Mouse (Mus musculus): ENCODE results near the gene Defb5. TPM values are rescaled to one million over a fixed set of nuclear protein-coding genes. Genes with fewer than 3 reads are reported as not detected.

Gene Defb5
- not detected in 2 replicates for polyA plus RNA-seq (2015; fragmentation: Nextera tagmentation; extraction: Ambion mirVana)

DNA sequence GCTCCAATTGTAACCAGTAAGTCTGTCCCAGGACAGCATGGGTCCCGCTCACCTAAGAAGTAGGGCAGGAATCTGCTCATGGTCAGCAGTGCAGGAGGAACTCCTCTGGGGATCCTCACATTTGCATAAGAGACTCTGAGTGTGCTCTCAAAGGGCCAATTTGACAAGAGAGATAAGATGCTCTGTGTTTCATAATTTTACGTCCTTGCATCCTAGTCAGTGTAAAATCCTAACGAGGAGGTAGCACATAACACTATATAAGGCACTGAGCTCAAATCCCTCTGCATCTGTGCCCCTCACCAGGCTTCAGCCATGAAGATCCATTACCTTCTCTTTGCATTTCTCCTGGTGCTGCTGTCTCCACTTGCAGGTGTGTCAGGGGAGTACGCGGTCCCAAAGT is at the start of gene Defb5:
TSS of gene Defb5 (plus strand) at position 301 of the 400 bp plus-strand sequence.

DNA sequence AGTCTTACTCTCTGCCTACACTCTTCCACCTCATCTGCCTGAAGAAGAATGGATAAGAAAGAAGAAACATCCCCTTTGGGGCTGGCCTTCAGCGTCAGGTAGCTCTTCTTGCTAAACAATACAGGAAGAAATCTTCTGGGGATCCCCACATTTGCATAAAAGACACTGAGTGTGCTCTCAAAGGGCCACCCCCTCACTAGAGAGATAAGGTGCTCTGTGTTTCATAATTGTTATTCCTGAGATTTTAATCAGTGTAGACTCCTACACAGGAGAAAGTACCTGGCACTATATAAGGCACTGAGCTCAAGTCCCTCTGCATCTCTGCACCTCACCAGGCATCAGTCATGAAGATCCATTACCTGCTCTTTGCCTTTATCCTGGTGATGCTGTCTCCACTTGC is 22.2 kb upstream of the Defb5 start, which contains the start of gene Defb6:
TSS of gene Defb6 (plus strand) at position 318 of the 400 bp plus-strand sequence.

DNA sequence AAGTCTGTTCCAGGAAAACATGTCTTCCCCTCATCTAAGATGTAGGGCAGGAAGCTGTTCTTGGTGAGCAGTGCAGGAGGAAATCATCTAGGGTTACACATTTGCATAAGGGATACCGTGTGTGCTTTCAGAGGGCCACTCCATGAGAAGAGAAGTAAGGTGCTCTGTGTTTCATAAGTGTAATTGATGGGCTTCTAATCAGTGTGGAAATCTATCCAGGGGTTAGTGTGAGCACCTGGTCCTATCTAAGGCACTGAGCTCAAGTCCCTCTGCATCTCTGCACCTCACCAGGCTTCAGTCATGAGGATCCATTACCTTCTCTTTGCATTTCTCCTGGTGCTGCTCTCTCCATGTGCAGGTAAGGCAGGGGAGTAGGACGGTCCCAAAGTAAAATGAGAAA is 7.8 kb upstream of the Defb5 start, which contains the start of gene Defb46:
TSS of gene Defb46 (plus strand) at position 301 of the 400 bp plus-strand sequence.

DNA sequence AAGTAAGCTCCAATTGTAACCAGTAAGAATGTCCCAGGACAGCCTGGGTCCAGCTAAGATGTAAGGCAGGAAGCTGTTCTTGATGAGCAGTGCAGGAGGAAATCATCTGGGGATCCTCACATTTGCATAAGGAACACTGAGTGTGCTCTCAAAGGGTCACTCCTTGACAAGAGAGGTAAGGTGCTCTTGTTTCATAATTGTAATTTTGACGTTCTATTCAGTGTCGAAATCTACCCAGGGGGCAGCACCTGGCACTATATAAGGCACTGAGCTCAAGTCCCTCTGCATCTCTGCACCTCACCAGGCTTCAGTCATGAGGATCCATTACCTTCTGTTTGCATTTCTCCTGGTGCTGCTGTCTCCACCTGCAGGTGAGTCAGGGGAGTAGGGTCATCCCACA is 45.7 kb downstream of the Defb5 start, which contains the start of gene Defb3:
TSS of gene Defb3 (plus strand) at position 301 of the 400 bp plus-strand sequence.

Other genes with a start within 250 kb of the Defb5 start
- gene Defb38, start 221.0 kb upstream of the Defb5 start, polyA plus RNA-seq (2015; fragmentation: Nextera tagmentation; extraction: Ambion mirVana) = not detected in 2 replicates
- not detected in 2 replicates for gene Defb39, start 182.8 kb upstream of the Defb5 start, polyA plus RNA-seq (2015; fragmentation: Nextera tagmentation; extraction: Ambion mirVana)
- not detected in 2 replicates for gene Defb12, start 132.7 kb upstream of the Defb5 start, polyA plus RNA-seq (2015; fragmentation: Nextera tagmentation; extraction: Ambion mirVana)
- gene Defb34, start 123.8 kb upstream of the Defb5 start, polyA plus RNA-seq (2015; fragmentation: Nextera tagmentation; extraction: Ambion mirVana) = not detected in 2 replicates
- not detected in 2 replicates for gene Gm45826, start 106.8 kb upstream of the Defb5 start, polyA plus RNA-seq (2015; fragmentation: Nextera tagmentation; extraction: Ambion mirVana)
- gene Defb14, start 53.2 kb upstream of the Defb5 start, polyA plus RNA-seq (2015; fragmentation: Nextera tagmentation; extraction: Ambion mirVana) = not detected in 2 replicates
- gene Defb4, start 48.9 kb upstream of the Defb5 start, polyA plus RNA-seq (2015; fragmentation: Nextera tagmentation; extraction: Ambion mirVana) = not detected in 2 replicates
- not detected in 2 replicates for gene Defb6, start 22.1 kb upstream of the Defb5 start, polyA plus RNA-seq (2015; fragmentation: Nextera tagmentation; extraction: Ambion mirVana)
- gene Defb46, start 7.7 kb upstream of the Defb5 start, polyA plus RNA-seq (2015; fragmentation: Nextera tagmentation; extraction: Ambion mirVana) = not detected in 2 replicates
- not detected in 2 replicates for gene Defb3, start 45.8 kb downstream of the Defb5 start, polyA plus RNA-seq (2015; fragmentation: Nextera tagmentation; extraction: Ambion mirVana)
- not detected in 2 replicates for gene Defb8, start 200.0 kb downstream of the Defb5 start, polyA plus RNA-seq (2015; fragmentation: Nextera tagmentation; extraction: Ambion mirVana)
- gene Defb7, start 247.5 kb downstream of the Defb5 start, polyA plus RNA-seq (2015; fragmentation: Nextera tagmentation; extraction: Ambion mirVana) = not detected in 2 replicates